In genomic region chr6:136467837-136468236, GRCm38 (mm10) we compare ENCODE assay signal across 10 mouse cellular contexts. TPM values are rescaled to one million over a fixed set of nuclear protein-coding genes. Genes with fewer than 3 reads are reported as not detected.
DNase-seq lines count a peak whose midpoint lies in the region; ATAC-seq and TF ChIP-seq lines count a peak whose summit lies in the region.
"Had no signal": no experiment of that assay in that cellular context is flagged by ENCODE, and none has a peak within 500 bp of the region (broad histone marks: within the 10 kb centered on the region; RNA-seq: fewer than 3 reads in every experiment).

No protein-coding gene starts in this region.

- peak; percentile 22 for DNase-seq in heart, adult 8-10 months (ENCODE audit: low spot score)
- no peak for DNase-seq in heart, postnatal 14 days
- DNase-seq in ES-E14 (ENCODE audit: low read depth, low spot score), result no peak
- DNase-seq in forebrain, embryonic 14.5 days (ENCODE audit: low spot score), result no peak
- peak; percentile 27 for DNase-seq in limb, embryonic 11.5 days (ENCODE audit: low spot score)
- DNase-seq in layer of hippocampus, adult 9-11 months, result no peak
- no peak for DNase-seq in right cerebral cortex, postnatal 14 days

- peaks cover 10% of the 10 kb centered on the region; the same call in 1 of the 2 replicates for H3K36me3 ChIP-seq in ES-E14 (ENCODE audit: control insufficient read depth, insufficient read depth, low read length, poor library complexity, severe bottlenecking)
- H3K36me3 ChIP-seq in forebrain, embryonic 14.5 days (ENCODE audit: control insufficient read depth, insufficient read depth, low read length), result no peaks in the 10 kb centered on the region
- H3K36me3 ChIP-seq in limb, embryonic 11.5 days (ENCODE audit: control insufficient read depth, insufficient read depth, low read length), result no peaks in the 10 kb centered on the region
- H3K36me3 ChIP-seq in stomach, embryonic 15.5 days, result no peaks in the 10 kb centered on the region

- no peak for ATAC-seq in forebrain, embryonic 14.5 days
- no peak for ATAC-seq in limb, embryonic 11.5 days (ENCODE audit: insufficient number of reproducible peaks, low FRiP score, low TSS enrichment, low read depth)
- ATAC-seq in stomach, embryonic 15.5 days (ENCODE audit: insufficient read depth, low FRiP score, low read depth), result no peak

- H3K9ac ChIP-seq in ES-E14 (ENCODE audit: insufficient read depth, low read depth, low read length, poor library complexity, severe bottlenecking), result no peak overlapping the region
- H3K9ac ChIP-seq in forebrain, embryonic 14.5 days (ENCODE audit: low read length), result peak overlapping the region; percentile 8; the same call in 1 of the 2 replicates
- H3K9ac ChIP-seq in limb, embryonic 11.5 days (ENCODE audit: low read length), result no peak overlapping the region
- H3K9ac ChIP-seq in stomach, embryonic 15.5 days, result no peak overlapping the region

- in situ Hi-C loops in ES-E14 (cut with MboI; ENCODE audit: low sequenced_read_pairs in 2 of 2, unreplicated experiment in 2 of 2), result no loop called here

- intact Hi-C loops in heart, postnatal 14 days (cut with DNase I), result no loop called here

- H3K27ac ChIP-seq in ES-E14 (ENCODE audit: insufficient read depth, low read depth, low read length, poor library complexity, severe bottlenecking), result peak overlapping the region; percentile 100
- peak overlapping the region; percentile 98 for H3K27ac ChIP-seq in forebrain, embryonic 14.5 days (ENCODE audit: low read depth, low read length)
- peak overlapping the region; percentile 98 for H3K27ac ChIP-seq in limb, embryonic 11.5 days (replicated peaks; ENCODE audit: low read depth, low read length)
- peak overlapping the region; percentile 93 for H3K27ac ChIP-seq in stomach, embryonic 15.5 days

- no peak overlapping the region for H3K4me3 ChIP-seq in ES-E14 (ENCODE audit: insufficient read depth in 1 of 2, low read depth in 1 of 2, low read length in 2 of 2, poor library complexity in 1 of 2, severe bottlenecking in 1 of 2)
- no peak overlapping the region for H3K4me3 ChIP-seq in forebrain, embryonic 14.5 days (ENCODE audit: low read depth, low read length)
- H3K4me3 ChIP-seq in limb, embryonic 11.5 days (ENCODE audit: low read depth, low read length), result no peak overlapping the region
- no peak overlapping the region for H3K4me3 ChIP-seq in stomach, embryonic 15.5 days (replicated peaks)

- H3K27me3 ChIP-seq in forebrain, embryonic 14.5 days (replicated peaks; ENCODE audit: control insufficient read depth, insufficient read depth, low read length), result no peaks in the 10 kb centered on the region
- no peaks in the 10 kb centered on the region for H3K27me3 ChIP-seq in limb, embryonic 11.5 days (ENCODE audit: control insufficient read depth, insufficient read depth, low read length)
- H3K27me3 ChIP-seq in stomach, embryonic 15.5 days (replicated peaks), result no peaks in the 10 kb centered on the region
- H3K27me3 ChIP-seq: Patski had no signal

- 57% methylated on average over 5 of the region's 5 CpGs for WGBS in forebrain, embryonic 14.5 days
- 58% methylated on average over 5 of the region's 5 CpGs for WGBS in limb, embryonic 11.5 days
- WGBS in stomach, embryonic 15.5 days, result 54% methylated on average over 5 of the region's 5 CpGs

- no peak overlapping the region for H3K4me2 ChIP-seq in forebrain, embryonic 14.5 days (ENCODE audit: low read length)
- no peak overlapping the region for H3K4me2 ChIP-seq in limb, embryonic 11.5 days (ENCODE audit: low read depth, severe bottlenecking)
- H3K4me2 ChIP-seq in stomach, embryonic 15.5 days, result no peak overlapping the region

- no peaks in the 10 kb centered on the region for H3K9me3 ChIP-seq in ES-E14 (ENCODE audit: control insufficient read depth, insufficient read depth, low read depth, low read length)
- no peaks in the 10 kb centered on the region for H3K9me3 ChIP-seq in forebrain, embryonic 14.5 days (replicated peaks; ENCODE audit: control insufficient read depth, low read length)
- no peaks in the 10 kb centered on the region for H3K9me3 ChIP-seq in limb, embryonic 11.5 days (ENCODE audit: control insufficient read depth, low read length)
- H3K9me3 ChIP-seq in stomach, embryonic 15.5 days, result no peaks in the 10 kb centered on the region

- H3K4me1 ChIP-seq in ES-E14 (ENCODE audit: control insufficient read depth in 2 of 2, insufficient read depth in 2 of 2, low read length in 2 of 2, poor library complexity in 1 of 2), result peaks cover 0 to 17% of the 10 kb centered on the region in 2 experiments; a peak in 3 of 4 replicates
- H3K4me1 ChIP-seq in forebrain, embryonic 14.5 days (ENCODE audit: control insufficient read depth, insufficient read depth, low read length), result peaks cover 23% of the 10 kb centered on the region
- H3K4me1 ChIP-seq in limb, embryonic 11.5 days (ENCODE audit: control insufficient read depth, insufficient read depth, low read length), result peaks cover 5% of the 10 kb centered on the region; the same call in 1 of the 2 replicates
- peaks cover 40% of the 10 kb centered on the region for H3K4me1 ChIP-seq in stomach, embryonic 15.5 days

TF ChIP-seq in ES-E14, 5 proteins besides CTCF, POLR2A, EP300 and RAD21:
- no peak for TF ChIP-seq ZC3H11A (IDR thresholded peaks at IDR 0.05; ENCODE audit: borderline replicate concordance, low read depth, low read length)
- TF ChIP-seq MAFK (IDR thresholded peaks at IDR 0.05; ENCODE audit: insufficient read depth, low read depth, low read length), result no peak
- TF ChIP-seq CHD2 (IDR thresholded peaks at IDR 0.05; ENCODE audit: low read depth, low read length), result no peak
- no peak for TF ChIP-seq HCFC1 (IDR thresholded peaks at IDR 0.05; ENCODE audit: borderline replicate concordance, insufficient read depth, low read length)
- TF ChIP-seq ZNF384 (IDR thresholded peaks at IDR 0.05; ENCODE audit: low read depth, low read length), result no peak

RNA-seq across cellular contexts. Expression of gene Atf7ip, which starts 38.1 kb away (rescaled TPM):
- total RNA-seq in heart, adult 8-10 months (2022), result 10 to 100 TPM; 68.3 to 94.1 (median 76.8) TPM
- total RNA-seq in heart, postnatal 14 days (2021), result 100 to 1,000 TPM in 1 of 2 experiments, 10 to 100 TPM in 1; 92.6 to 107 TPM
- total RNA-seq in ES-E14 (2012; rRNA removed), result 26.8 and 35.9 TPM in 2 replicates
- polyA plus RNA-seq in forebrain, embryonic 14.5 days (2014; fragmentation: Nextera tagmentation; extraction: Ambion mirVana), result 27.1 and 42.0 TPM in 2 replicates
- polyA plus RNA-seq in limb, embryonic 11.5 days (2014; fragmentation: Nextera tagmentation; extraction: Ambion mirVana), result 49.8 and 60.1 TPM in 2 replicates
- 34.6 and 38.1 TPM in 2 replicates for polyA plus RNA-seq in stomach, embryonic 15.5 days (2015; fragmentation: Nextera tagmentation; extraction: Ambion mirVana)

RNA-seq across cellular contexts. Expression of gene E330021D16Rik, which starts 52.5 kb away (rescaled TPM):
- total RNA-seq in heart, adult 8-10 months (2022), result not detected
- not detected for total RNA-seq in heart, postnatal 14 days (2021)
- 0.36 TPM in 1 of 2 replicates, not detected in the other for total RNA-seq in ES-E14 (2012; rRNA removed)
- polyA plus RNA-seq in forebrain, embryonic 14.5 days (2014; fragmentation: Nextera tagmentation; extraction: Ambion mirVana), result not detected in 2 replicates
- not detected in 2 replicates for polyA plus RNA-seq in limb, embryonic 11.5 days (2014; fragmentation: Nextera tagmentation; extraction: Ambion mirVana)
- polyA plus RNA-seq in stomach, embryonic 15.5 days (2015; fragmentation: Nextera tagmentation; extraction: Ambion mirVana), result 0.12 TPM in 1 of 2 replicates, not detected in the other
- total RNA-seq: left cerebral cortex, postnatal 25 days had no signal
- polyA plus RNA-seq: Patski had no signal

Comparison
In these comparisons a context has a peak if more than half of its experiments do, and no peak if none do; other contexts are left out.
1. DNase-seq: peak in heart, adult 8-10 months (single experiment) and limb, embryonic 11.5 days (single experiment); none in heart, postnatal 14 days (0 of 2), ES-E14 (single experiment), forebrain, embryonic 14.5 days (single experiment), layer of hippocampus, adult 9-11 months (single experiment) and right cerebral cortex, postnatal 14 days (single experiment).
2. Peak in every context shown above with its lines, with median percentiles within 50 percentile points of each other: H3K27ac ChIP-seq.